Mouse (Mus musculus) right cerebral cortex, postnatal 14 days (tissue): Measurements from ENCODE around the gene Olfr1124.
"Not testable (repeated sequence)": the region's sequence is repeated elsewhere in the genome, so short reads cannot be mapped to it uniquely, and the experiment has no call there.

Source experiments
- DNase-seq: peaks from one replicate; pipeline ENCODE4 v3.0.0; 2022

The Olfr1124 gene

GRCm38 (mm10) chr2:87429975-87430374 is at the start of gene Olfr1124:
Gene Olfr1124 (plus strand): TSS chr2:87430275.
- no peak for DNase-seq

GRCm38 (mm10) chr2:87383935-87384334 is 46.1 kb upstream of the Olfr1124 start:
- no peak for DNase-seq

- DNase-seq = no peak
Measured at GRCm38 (mm10) chr2:87385549-87385948, 44.5 kb upstream of the Olfr1124 start, which contains the start of gene Olfr1122. Gene Olfr1122 (plus strand): TSS chr2:87385849.

- not testable (repeated sequence) for DNase-seq
Measured at GRCm38 (mm10) chr2:87393605-87394004, 36.5 kb upstream of the Olfr1124 start.

- not testable (repeated sequence) for DNase-seq
Measured at GRCm38 (mm10) chr2:87394686-87395085, 35.4 kb upstream of the Olfr1124 start.

GRCm38 (mm10) chr2:87416335-87416734 is 13.7 kb upstream of the Olfr1124 start, which contains the start of gene Olfr1123:
Gene Olfr1123 (plus strand): TSS chr2:87416635.
- no peak for DNase-seq

- DNase-seq = no peak
Measured at GRCm38 (mm10) chr2:87437731-87438130, 7.7 kb downstream of the Olfr1124 start.

- DNase-seq = no peak
Measured at GRCm38 (mm10) chr2:87453662-87454061, 23.6 kb downstream of the Olfr1124 start, which contains the start of gene Olfr1126. Gene Olfr1126 (plus strand): TSS chr2:87453962.

GRCm38 (mm10) chr2:87461769-87462168 is 31.7 kb downstream of the Olfr1124 start:
- DNase-seq = no peak

- no peak for DNase-seq
Measured at GRCm38 (mm10) chr2:87480207-87480606, 50.1 kb downstream of the Olfr1124 start.

GRCm38 (mm10) chr2:87481158-87481557 is 51.1 kb downstream of the Olfr1124 start:
- DNase-seq = no peak

- DNase-seq = no peak
Measured at GRCm38 (mm10) chr2:87482276-87482675, 52.2 kb downstream of the Olfr1124 start.
